Mouse (Mus musculus): ENCODE results near the gene Lhpp. TPM values are rescaled to one million over a fixed set of nuclear protein-coding genes. Genes with fewer than 3 reads are reported as not detected.

Lhpp gene
- total RNA-seq, 2 experiments from 2014 or later = 15.5 to 16.3 TPM

DNA sequence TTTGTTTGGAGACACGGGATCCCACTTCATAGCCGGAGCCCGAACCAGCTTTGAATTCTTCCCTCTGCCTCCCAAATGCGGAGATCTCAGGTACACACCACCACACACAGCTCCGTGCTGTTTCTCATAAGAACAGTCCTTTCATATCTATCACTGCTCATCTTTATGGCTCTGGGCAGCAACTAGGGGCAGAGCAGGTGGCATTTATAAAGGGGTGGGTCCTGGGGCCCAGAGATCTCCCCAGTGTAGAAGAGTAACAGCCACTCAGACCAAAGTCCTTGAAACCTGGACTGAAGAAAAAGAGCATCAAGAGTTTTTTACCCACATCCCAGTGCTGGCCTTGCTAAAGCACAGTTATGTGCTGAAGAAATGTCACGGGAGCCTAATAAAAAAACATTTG lies 29.9 kb upstream of the Lhpp start:
- intact Hi-C loops (cut with DNase I) = no loop called here
- Histone ChIP-seq H3K27ac (no peak overlapping the region), H3K4me3 (no peak overlapping the region)
- no peak for TF ChIP-seq CTCF (IDR thresholded peaks at IDR 0.05)
- no peak for DNase-seq (ENCODE audit: extremely low spot score in 1 of 2, low spot score in 2 of 2)

DNA sequence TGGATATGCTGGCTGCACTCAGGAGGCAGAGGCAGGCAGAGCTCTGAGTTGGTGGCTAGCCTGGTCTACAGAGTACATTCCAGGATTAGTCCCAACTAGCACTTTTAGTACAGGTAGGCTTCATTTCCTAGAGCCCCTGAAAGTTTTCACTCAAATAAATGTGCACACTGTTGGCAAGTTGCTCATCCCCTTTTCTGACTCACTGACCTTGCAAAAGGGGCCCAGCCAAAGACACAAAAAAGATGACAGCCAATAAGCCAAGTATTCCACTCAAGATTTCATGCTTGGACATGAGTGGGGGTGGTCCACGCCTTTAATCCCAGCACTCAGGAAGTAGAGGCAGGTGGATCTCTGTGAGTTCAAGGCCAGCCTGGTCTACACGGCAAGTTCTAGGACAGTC lies 29.0 kb upstream of the Lhpp start:
- no peak overlapping the region for H3K4me3 ChIP-seq
- intact Hi-C loops (cut with DNase I) = no loop called here
- TF ChIP-seq CTCF (IDR thresholded peaks at IDR 0.05) = no peak
- H3K27ac ChIP-seq = no peak overlapping the region
- DNase-seq (ENCODE audit: extremely low spot score in 1 of 2, low spot score in 2 of 2) = no peak

DNA sequence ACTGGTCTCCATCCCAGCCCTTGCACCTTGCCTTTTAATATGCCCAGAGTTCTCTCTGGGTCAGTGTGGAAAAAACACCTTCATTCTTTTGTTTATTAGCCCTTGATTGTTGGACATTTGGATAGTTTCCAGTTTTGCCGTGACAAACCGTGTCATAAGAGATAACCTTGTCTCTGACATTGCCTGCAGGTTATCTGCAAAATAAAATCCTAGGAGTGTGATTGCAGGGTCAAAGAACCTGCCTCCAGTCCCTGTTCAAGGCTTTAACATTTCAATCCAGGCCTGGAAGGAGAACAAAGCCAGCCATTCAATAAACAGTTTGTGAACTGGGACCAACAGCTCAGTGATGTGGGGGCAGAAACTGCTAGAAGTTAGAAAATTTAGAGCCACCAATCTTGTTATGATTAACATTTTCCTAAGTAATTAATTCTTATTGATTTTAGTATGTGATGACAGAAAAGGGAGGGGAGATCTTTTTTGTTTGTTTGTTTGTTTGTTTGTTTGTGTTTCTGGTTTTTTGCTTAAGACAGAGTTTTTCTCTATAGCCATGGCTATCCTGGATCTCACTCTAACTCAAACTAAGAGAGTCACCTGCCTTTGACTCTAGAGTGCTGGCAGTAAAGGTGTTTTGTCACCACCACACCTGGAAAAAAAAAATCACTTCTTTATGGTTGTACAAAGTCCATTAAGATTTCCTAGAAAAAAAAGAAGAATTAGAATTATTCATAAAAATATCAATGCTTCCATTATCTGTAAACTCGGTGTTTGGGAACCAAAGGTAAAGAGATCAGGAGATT lies 24.5 kb upstream of the Lhpp start:
- H3K4me3 ChIP-seq = no peak overlapping the region
- DNase-seq (ENCODE audit: extremely low spot score in 1 of 2, low spot score in 2 of 2) = no peak
- no peak overlapping the region for H3K27ac ChIP-seq
- intact Hi-C loops (cut with DNase I) = no loop called here
- no peak for TF ChIP-seq CTCF (IDR thresholded peaks at IDR 0.05)

DNA sequence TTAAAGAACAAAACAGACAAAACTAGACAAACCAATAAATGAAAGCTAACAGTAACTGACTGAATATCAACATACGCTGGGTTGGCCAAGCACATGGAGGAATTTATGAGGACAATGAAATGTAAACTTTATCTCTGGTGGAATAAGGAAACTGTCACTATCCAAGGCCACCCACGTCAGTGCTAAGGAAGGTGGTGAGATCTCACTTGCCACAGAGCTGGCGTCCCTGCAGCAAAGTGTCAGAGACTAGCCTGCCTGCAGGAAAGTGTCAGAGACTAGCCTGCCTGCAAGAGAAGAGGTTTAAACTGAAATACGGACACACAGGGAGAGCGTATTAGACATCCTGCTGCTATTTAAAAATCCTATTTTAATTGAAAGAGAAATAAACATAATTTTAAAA lies 23.3 kb upstream of the Lhpp start:
- no peak overlapping the region for H3K4me3 ChIP-seq
- DNase-seq (ENCODE audit: extremely low spot score in 1 of 2, low spot score in 2 of 2) = no peak
- intact Hi-C loops (cut with DNase I) = no loop called here
- no peak for TF ChIP-seq CTCF (IDR thresholded peaks at IDR 0.05)
- no peak overlapping the region for H3K27ac ChIP-seq

DNA sequence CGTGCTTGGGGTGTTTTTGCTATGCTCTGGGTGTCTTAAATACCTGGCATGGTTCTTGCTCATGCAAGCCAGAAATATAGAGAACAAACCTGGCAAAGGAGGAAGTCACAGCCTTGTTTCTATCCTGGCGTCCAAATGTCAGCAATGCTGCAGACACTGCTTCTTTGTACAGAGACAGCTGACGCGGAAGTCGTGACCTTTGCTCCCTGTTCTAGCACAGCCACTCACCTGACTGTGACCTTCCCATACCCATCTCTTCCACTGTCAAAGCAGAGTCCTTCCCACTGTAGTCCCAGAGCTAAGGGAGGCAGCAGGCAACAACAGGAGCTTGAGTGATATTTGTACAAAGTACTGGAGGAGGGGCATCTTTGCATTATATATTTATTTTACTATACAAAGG lies 20.8 kb upstream of the Lhpp start:
- H3K27ac ChIP-seq = no peak overlapping the region
- no peak for TF ChIP-seq CTCF (IDR thresholded peaks at IDR 0.05)
- intact Hi-C loops (cut with DNase I) = no loop called here

DNA sequence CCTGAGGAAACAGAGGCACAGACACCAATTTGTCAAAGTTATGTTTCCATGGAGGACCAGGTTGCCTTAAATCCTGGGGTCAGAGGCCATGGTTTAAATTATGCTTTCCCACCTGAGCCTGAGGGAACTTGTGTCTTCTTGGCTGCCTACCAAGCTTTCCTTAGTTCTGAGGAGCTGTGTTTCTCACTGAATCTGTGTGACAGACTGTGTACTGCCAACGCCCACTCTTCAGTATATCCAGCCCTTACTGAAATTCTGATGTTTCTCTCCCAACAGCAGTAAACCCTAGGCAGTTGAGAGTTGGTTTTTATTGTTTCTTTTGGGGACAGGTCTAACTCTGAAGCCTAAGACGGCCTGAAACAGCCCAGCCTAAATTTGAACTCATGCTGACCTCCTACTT lies 16.7 kb upstream of the Lhpp start:
- no peak for TF ChIP-seq CTCF (IDR thresholded peaks at IDR 0.05)
- no peak overlapping the region for H3K4me3 ChIP-seq
- no peak overlapping the region for H3K27ac ChIP-seq
- no peak for DNase-seq (ENCODE audit: extremely low spot score in 1 of 2, low spot score in 2 of 2)
- intact Hi-C loops (cut with DNase I) = no loop called here

More for the DNA sequence above, 20.8 kb upstream of the Lhpp start:
- no peak overlapping the region for H3K4me3 ChIP-seq
- DNase-seq (ENCODE audit: extremely low spot score in 1 of 2, low spot score in 2 of 2) = no peak

DNA sequence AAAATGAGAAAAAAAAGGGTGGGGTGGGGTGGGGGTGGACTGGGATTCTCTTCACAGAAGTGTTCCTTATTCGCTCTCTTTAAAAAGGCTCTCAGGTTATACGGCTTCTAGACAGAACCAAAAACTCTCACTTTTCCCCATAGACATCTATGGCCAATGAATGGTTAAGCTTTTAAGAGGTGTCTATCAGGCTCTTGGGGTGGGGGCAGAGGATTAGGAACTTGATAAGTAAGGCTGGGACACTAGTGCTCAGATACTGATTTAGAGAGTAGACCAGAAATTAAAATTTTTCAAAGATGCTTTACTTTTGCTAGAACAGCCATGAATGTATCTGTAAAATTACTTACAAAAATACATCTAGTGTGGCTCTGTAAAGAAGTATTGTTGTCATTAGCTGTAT lies 16.1 kb upstream of the Lhpp start:
- no peak for TF ChIP-seq CTCF (IDR thresholded peaks at IDR 0.05)
- H3K27ac ChIP-seq = no peak overlapping the region
- no peak overlapping the region for H3K4me3 ChIP-seq
- intact Hi-C loops (cut with DNase I) = no loop called here
- no peak for DNase-seq (ENCODE audit: extremely low spot score in 1 of 2, low spot score in 2 of 2)

DNA sequence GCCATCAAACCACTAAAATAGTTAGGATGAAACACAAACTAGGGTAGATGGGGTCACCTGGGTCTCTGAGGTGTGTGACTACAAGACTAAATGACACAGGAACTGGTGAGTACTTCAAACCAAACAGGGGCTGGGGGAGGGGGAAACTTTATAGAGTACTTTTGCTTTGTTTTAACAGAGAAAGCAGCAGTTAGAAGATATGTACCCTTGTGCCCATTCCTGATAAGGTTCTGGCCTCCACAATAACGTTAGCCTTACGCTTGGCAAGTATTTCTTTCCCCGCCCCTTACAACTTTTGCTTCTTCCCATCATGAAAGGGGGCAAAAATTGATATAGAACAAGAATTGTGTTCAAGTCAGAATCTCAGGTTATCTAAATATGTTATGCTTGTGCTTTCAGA lies 14.7 kb upstream of the Lhpp start:
- no peak for TF ChIP-seq CTCF (IDR thresholded peaks at IDR 0.05)
- intact Hi-C loops (cut with DNase I) = no loop called here

DNA sequence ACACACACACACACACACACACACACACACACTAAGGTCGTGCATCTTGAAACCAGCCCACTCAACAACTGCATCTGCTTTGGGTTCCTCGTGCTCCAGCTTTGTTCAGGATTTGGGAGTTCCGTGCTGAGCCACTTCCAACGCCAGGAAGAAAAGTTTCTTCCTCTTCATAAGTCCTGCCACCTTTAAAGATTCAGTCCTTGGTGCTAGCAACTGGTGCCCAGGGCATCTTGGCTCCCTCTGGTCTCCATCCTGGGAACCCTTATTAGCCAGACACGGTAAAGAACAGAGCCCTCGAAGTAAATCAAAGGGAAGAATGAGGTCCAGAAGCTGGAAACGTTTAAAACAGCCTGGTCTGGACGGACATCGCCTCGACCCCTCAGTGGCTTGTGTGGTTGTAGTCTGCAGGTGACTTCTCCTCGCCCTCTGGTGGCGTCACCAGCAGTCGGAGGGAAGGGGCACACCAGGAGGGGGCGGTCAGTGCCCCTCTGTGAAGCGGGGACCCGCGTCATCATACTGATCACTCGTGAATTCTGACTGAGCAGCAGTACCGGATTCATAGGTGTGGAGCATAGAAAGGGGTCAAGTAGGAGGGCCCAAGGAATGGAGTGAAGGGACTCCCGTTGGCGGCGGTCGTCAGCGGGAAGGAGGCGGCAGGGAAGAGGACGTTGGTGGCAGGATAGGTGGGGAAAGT lies 13.7 kb upstream of the Lhpp start:
- DNase-seq (ENCODE audit: extremely low spot score in 1 of 2, low spot score in 2 of 2) = no peak
- intact Hi-C loops (cut with DNase I) = no loop called here
- no peak; the same call in 1 of the 2 replicates for TF ChIP-seq CTCF (IDR thresholded peaks at IDR 0.05)
- Histone ChIP-seq H3K4me3 (peak overlapping the region; percentile 33; the same call in 1 of the 2 replicates), H3K27ac (no peak overlapping the region)

More for the DNA sequence above, 14.7 kb upstream of the Lhpp start:
- no peak overlapping the region for H3K27ac ChIP-seq
- no peak for DNase-seq (ENCODE audit: extremely low spot score in 1 of 2, low spot score in 2 of 2)
- no peak overlapping the region for H3K4me3 ChIP-seq

DNA sequence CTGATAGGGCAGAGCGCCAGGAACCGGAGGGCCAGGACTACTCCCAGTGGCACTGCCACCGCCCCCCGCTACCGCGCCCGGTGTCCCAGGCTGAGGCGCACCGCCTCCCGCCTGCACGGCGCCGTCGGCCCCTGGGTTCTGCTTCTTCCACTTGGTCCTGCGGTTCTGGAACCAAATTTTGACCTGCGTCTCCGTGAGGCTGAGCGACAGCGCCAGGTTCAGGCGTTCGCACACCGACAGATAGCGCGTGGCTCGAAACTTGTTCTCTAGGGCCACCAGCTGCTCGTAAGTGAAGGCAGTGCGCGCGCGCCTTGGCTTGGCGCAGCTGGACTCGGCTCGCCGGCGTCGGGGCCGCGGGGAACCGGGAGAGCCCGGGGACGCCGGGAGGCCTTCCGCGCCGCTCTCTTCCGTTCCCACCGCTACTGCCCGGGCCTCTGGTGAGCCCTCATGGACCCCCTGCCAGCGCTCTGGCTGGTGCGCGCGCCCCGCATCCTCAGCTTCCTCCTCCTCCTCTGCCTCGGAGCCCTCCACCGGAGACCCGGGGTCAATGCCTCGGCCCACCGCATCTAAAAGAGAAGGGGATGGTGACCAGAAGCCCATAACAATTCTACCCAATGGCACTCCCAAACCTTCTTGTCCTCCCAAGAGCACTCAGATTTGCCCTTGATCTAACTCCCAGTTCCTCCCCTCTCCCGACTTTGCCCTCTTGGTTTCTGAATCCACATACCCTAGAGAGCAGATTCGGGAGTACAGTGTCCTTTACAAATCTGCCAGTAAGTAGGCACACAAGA lies 13.0 kb upstream of the Lhpp start:
- no peak for DNase-seq (ENCODE audit: extremely low spot score in 1 of 2, low spot score in 2 of 2)
- intact Hi-C loops (cut with DNase I) = no loop called here
- peak overlapping the region; percentile 33 for H3K4me3 ChIP-seq
- no peak overlapping the region for H3K27ac ChIP-seq
- TF ChIP-seq CTCF (IDR thresholded peaks at IDR 0.05) = no peak

DNA sequence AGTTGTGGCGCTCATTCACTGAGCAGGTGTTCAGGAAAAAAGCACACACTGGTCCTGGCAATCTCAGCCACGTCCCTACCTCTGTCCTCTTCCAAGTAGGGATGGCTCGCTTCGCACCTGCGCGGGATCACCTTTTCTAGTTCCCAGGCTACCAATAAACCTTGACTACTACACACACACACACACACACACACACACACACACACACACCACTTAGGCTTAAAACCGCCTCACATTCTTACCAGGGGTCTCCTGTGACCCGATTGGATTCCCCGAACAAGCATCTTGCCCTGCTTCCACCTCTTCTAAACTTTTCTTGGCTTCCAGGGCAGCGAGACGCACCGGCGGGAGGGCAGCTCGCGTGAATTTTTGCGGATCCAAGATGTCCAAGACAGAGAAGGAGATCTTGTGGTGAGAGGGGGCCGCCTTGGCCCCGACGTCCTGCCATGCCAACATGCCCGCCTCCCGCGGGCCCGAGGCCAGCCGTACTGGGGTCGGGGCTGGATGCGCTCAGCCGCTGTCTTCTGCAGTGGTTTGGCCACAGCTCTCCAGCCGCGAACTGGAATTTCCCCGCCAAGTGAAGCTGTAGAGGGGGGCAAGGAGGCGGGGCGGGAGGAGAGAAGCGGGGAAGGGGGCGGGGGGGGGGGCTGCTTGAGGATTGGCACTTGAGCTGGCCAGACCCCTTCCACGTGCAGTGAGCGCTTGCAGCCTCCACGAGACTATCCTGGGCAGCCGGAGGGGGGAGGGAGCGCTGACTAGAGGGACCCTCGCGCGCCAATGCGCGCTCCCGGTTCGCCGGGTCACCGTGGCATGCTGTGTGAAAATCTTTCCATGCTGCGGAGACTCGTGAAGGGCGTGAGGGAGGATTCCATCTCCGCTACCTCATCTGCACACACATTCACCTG lies 11.1 kb upstream of the Lhpp start, which contains the start of gene Nkx1-2:
Nkx1-2 (minus strand) TSS at position 567 of the 905 bp plus-strand sequence.
- TF ChIP-seq CTCF (IDR thresholded peaks at IDR 0.05) = no peak
- intact Hi-C loops (cut with DNase I) = no loop called here
- no peak within 1 kb of the TSS; the same call in 1 of the 2 replicates for H3K4me3 ChIP-seq
- no peak within 1 kb of the TSS for H3K27ac ChIP-seq
- DNase-seq (ENCODE audit: extremely low spot score in 1 of 2, low spot score in 2 of 2) = no peak

All from left cerebral cortex, adult 2 months (tissue).